Mouse (Mus musculus): ENCODE data around the gene A4gnt. TPM values are rescaled to one million over a fixed set of nuclear protein-coding genes. Genes with fewer than 3 reads are reported as not detected.

Gene A4gnt
- total and polyA plus RNA-seq, 3 experiments = 0.04 TPM; not detected in 2

DNA sequence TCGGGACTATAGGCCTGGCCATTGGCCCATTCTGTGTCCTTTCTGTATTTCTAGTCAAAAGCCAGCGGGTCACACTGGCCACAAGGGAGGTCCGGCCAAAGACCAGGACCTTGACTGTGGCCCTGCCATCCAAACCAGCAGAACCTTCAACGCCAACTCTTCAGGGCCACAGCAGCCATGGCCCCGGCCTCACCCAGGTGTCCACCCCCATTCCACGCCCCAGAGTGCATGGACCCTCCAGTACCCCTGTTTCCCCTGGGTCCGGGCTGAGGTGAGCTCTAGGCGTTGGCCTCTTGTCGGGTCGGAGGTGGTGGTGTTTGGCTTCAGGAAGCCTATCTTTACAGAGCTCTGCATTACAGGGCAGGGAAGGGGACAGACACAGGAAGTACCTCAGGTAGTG lies 50.6 kb downstream of the A4gnt start:
- no peaks in the 10 kb centered on the region for H3K79me2 ChIP-seq (ENCODE audit: control insufficient read depth, insufficient read depth, low read length, poor library complexity)
- no peak overlapping the region for H3K4me3 ChIP-seq (ENCODE audit: control insufficient read depth in 1 of 2, insufficient read depth in 1 of 2, low read depth in 2 of 2, low read length in 2 of 2)
- H3K4me1 ChIP-seq (ENCODE audit: control insufficient read depth in 1 of 2, insufficient read depth in 2 of 2, low read length in 2 of 2) = no peaks in the 10 kb centered on the region
- H3K9me3 ChIP-seq (replicated peaks; ENCODE audit: insufficient read depth, low read length) = no peaks in the 10 kb centered on the region
- DNase-seq (ENCODE audit: low read depth, low spot score) = no peak
- no peaks in the 10 kb centered on the region for H3K27me3 ChIP-seq (ENCODE audit: control insufficient read depth in 1 of 2, insufficient read depth in 2 of 2, low read length in 2 of 2)
- no peak overlapping the region for H3K27ac ChIP-seq (ENCODE audit: control insufficient read depth, low read depth, low read length)
- H3K36me3 ChIP-seq (ENCODE audit: control insufficient read depth in 1 of 2, insufficient read depth in 2 of 2, low read length in 2 of 2) = no peaks in the 10 kb centered on the region
- H3K9ac ChIP-seq (ENCODE audit: control insufficient read depth, low read depth, low read length, poor library complexity, severe bottlenecking) = no peak overlapping the region
- TF ChIP-seq MYB (IDR thresholded peaks at IDR 0.05; ENCODE audit: low read depth, low read length) (no peak), UBTF (IDR thresholded peaks at IDR 0.05; ENCODE audit: borderline replicate concordance, insufficient read depth, low read depth, low read length) (no peak), TBP (IDR thresholded peaks at IDR 0.05; ENCODE audit: low read depth, low read length) (no peak), GABPA (IDR thresholded peaks at IDR 0.05; ENCODE audit: low read depth, low read length) (no peak), ETS1 (IDR thresholded peaks at IDR 0.05; ENCODE audit: low read depth, low read length) (no peak), MAFK (IDR thresholded peaks at IDR 0.05; ENCODE audit: borderline replicate concordance, low read depth, low read length) (no peak), SIN3A (IDR thresholded peaks at IDR 0.05; ENCODE audit: low read length) (no peak), ZNF384 (IDR thresholded peaks at IDR 0.05; ENCODE audit: low read depth, low read length) (no peak), POLR2AphosphoS2 (IDR thresholded peaks at IDR 0.05; ENCODE audit: low read length) (no peak), BHLHE40 (IDR thresholded peaks at IDR 0.05; ENCODE audit: borderline replicate concordance, low read depth, low read length) (no peak), TAL1 (IDR thresholded peaks at IDR 0.05; ENCODE audit: low read length) (no peak), CHD1 (IDR thresholded peaks at IDR 0.05; ENCODE audit: low read depth, low read length) (no peak), ZKSCAN1 (IDR thresholded peaks at IDR 0.05; ENCODE audit: low read depth, low read length) (no peak), USF1 (IDR thresholded peaks at IDR 0.05; ENCODE audit: low read depth, low read length) (no peak), KAT2A (conservative IDR thresholded peaks at IDR 0.05; ENCODE audit: low read depth, low read length) (no peak), MEF2A (IDR thresholded peaks at IDR 0.05; ENCODE audit: extremely low read depth, insufficient replicate concordance, low read depth, low read length, poor library complexity, severe bottlenecking) (no peak), USF2 (IDR thresholded peaks at IDR 0.05; ENCODE audit: borderline replicate concordance in 1 of 2, insufficient read depth in 1 of 2, low read depth in 1 of 2, low read length in 2 of 2) (no peak)

- H3K4me3 ChIP-seq (ENCODE audit: control insufficient read depth in 1 of 2, insufficient read depth in 1 of 2, low read depth in 2 of 2, low read length in 2 of 2) = no peak overlapping the region
- H3K4me1 ChIP-seq (ENCODE audit: control insufficient read depth in 1 of 2, insufficient read depth in 2 of 2, low read length in 2 of 2) = no peaks in the 10 kb centered on the region
- no peaks in the 10 kb centered on the region for H3K9me3 ChIP-seq (replicated peaks; ENCODE audit: insufficient read depth, low read length)
- H3K27ac ChIP-seq (ENCODE audit: control insufficient read depth, low read depth, low read length) = no peak overlapping the region
- no peak for TF ChIP-seq POLR2A (IDR thresholded peaks at IDR 0.05; ENCODE audit: control insufficient read depth in 1 of 2, insufficient read depth in 1 of 2, low read depth in 1 of 2, low read length in 2 of 2, poor library complexity in 1 of 2)
- TF ChIP-seq KAT2A (conservative IDR thresholded peaks at IDR 0.05; ENCODE audit: low read depth, low read length) = no peak
- no peak for TF ChIP-seq TAL1 (IDR thresholded peaks at IDR 0.05; ENCODE audit: low read length)
- TF ChIP-seq ZC3H11A (IDR thresholded peaks at IDR 0.05; ENCODE audit: low read depth, low read length) = no peak
- no peak for TF ChIP-seq MAFK (IDR thresholded peaks at IDR 0.05; ENCODE audit: borderline replicate concordance, low read depth, low read length)
- no peak for TF ChIP-seq RAD21 (IDR thresholded peaks at IDR 0.05; ENCODE audit: low read depth, low read length)
- no peak for TF ChIP-seq MAX (IDR thresholded peaks at IDR 0.05; ENCODE audit: low read length)
- no peak for TF ChIP-seq MAZ (IDR thresholded peaks at IDR 0.05; ENCODE audit: low read depth, low read length)
- TF ChIP-seq E2F4 (IDR thresholded peaks at IDR 0.05; ENCODE audit: borderline replicate concordance, low read depth, low read length) = no peak
- TF ChIP-seq HCFC1 (IDR thresholded peaks at IDR 0.05; ENCODE audit: low read depth, low read length) = no peak
- TF ChIP-seq UBTF (IDR thresholded peaks at IDR 0.05; ENCODE audit: borderline replicate concordance, insufficient read depth, low read depth, low read length) = no peak
- no peak for TF ChIP-seq JUND (IDR thresholded peaks at IDR 0.05; ENCODE audit: low read depth, low read length)
- no peaks in the 10 kb centered on the region for H3K79me2 ChIP-seq (ENCODE audit: control insufficient read depth, insufficient read depth, low read length, poor library complexity)
- no peaks in the 10 kb centered on the region for H3K27me3 ChIP-seq (ENCODE audit: control insufficient read depth in 1 of 2, insufficient read depth in 2 of 2, low read length in 2 of 2)
- no peaks in the 10 kb centered on the region for H3K36me3 ChIP-seq (ENCODE audit: control insufficient read depth in 1 of 2, insufficient read depth in 2 of 2, low read length in 2 of 2)
- DNase-seq (ENCODE audit: low read depth, low spot score) = no peak
- no peak overlapping the region for H3K9ac ChIP-seq (ENCODE audit: control insufficient read depth, low read depth, low read length, poor library complexity, severe bottlenecking)
Observed at GRCm38 (mm10) chr9:99667596-99667995, 55.3 kb downstream of the A4gnt start.

Data from MEL (cell line).